Mouse (Mus musculus) CD4-positive naive resting alpha-beta T cell, adult 57 days (primary cell): ENCODE results near the gene Myb. TPM values are rescaled to one million over a fixed set of nuclear protein-coding genes. Genes with fewer than 3 reads are reported as not detected.

Experiments used
- total RNA-seq: library from RNA; stranded (reverse); gene quantifications from one replicate; pipeline ENCODE4 v1.2.4, GENCODE M21; 2023

Gene Myb
- 34.3 TPM for total RNA-seq

DNA sequence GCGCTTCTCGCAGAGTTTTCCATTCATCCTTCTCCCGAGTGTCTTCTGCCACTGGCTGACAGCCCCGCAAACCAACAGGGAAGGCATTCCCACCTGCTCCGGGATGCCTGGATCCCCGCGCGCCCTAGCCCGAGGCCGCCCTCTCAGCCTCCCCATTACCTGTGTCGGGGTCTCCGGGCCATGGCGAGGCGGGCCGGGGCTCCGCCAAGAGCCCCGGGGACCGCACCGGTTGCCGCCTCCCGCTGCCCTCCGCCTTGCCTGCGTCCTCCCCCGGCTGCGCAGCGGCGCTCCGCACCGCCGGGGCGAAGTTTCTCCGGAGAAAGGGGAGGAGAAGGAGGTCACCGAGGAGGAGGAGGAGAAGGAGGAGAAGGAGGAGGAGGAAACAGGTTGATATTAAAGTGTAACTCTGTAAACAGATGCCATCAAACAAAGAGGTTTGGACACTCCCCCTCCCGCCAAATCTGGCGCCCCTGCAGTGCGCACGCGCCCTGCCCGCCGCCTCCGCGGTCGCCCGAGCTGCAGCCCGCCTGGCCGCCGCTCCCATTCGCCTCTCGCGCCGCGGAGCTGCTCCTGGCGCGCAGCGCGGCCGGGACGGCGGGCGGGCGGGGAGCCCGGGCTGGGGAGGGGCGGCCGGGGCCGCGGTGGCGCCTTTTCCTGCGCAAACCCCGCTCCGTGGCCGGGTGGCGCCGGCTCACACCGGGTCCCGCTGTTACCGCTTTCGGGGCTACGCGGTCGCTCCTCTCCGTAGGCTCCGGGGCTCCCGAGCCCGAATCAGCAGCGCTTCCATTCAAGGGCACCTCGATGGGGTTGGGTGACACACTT, at the start of gene Myb:
TSS of gene Myb (minus strand) at position 448 of the 822 bp plus-strand sequence.

Other genes starting within 250 kb of the Myb start
- 13.1 TPM for gene Ahi1, start 208.4 kb downstream of the Myb start, total RNA-seq
- 120 TPM for gene Hbs1l, start 135.0 kb upstream of the Myb start, total RNA-seq
- 0.92 TPM for gene Aldh8a1, start 216.3 kb upstream of the Myb start, total RNA-seq